Mouse (Mus musculus) intestine, embryonic 14.5 days (tissue): Measurements from ENCODE around the gene N4bp3. TPM values are rescaled to one million over a fixed set of nuclear protein-coding genes. Genes with fewer than 3 reads are reported as not detected.

Experiments
- ATAC-seq: fragments of 200-750 bp; cut with Nextera tagmentation; replicated peaks from 2 replicates; pipeline ENCODE4 v1.8.0; 2017; ENCODE audit warnings: low read depth, moderate number of reproducible peaks, moderate TSS enrichment, moderate library complexity; ENCODE audit not compliant: low FRiP score, low TSS enrichment
- DNase-seq: peaks from one replicate; pipeline ENCODE4 v3.0.0-alpha.2; 2018; ENCODE audit warnings: low spot score
- H3K27ac ChIP-seq: fragments of 300-500 bp; sonication (generic); 2 replicates; pipeline ENCODE4 v1.5.1; 2014; ENCODE audit warnings: low read depth, mild to moderate bottlenecking, control low read depth
- H3K27me3 ChIP-seq: fragments of 300-500 bp; sonication (generic); replicated peaks from 2 replicates; pipeline ENCODE4 v1.6.1; 2014; ENCODE audit warnings: low read length, control low read depth; ENCODE audit not compliant: control insufficient read depth, insufficient read depth
- H3K36me3 ChIP-seq: fragments of 300-500 bp; sonication (generic); 2 replicates; pipeline ENCODE4 v1.6.1; 2014; ENCODE audit warnings: low read length, control low read depth; ENCODE audit not compliant: control insufficient read depth, insufficient read depth
- H3K4me1 ChIP-seq: fragments of 300-500 bp; sonication (generic); replicated peaks from 2 replicates; pipeline ENCODE4 v1.6.1; 2014; ENCODE audit warnings: low read length, control low read depth, mixed read lengths; ENCODE audit not compliant: control insufficient read depth, insufficient read depth
- H3K4me2 ChIP-seq: fragments of 300-500 bp; sonication (generic); 2 replicates; pipeline ENCODE4 v1.6.1; 2014; ENCODE audit warnings: low read length
- H3K4me3 ChIP-seq: fragments of 300-500 bp; sonication (generic); 2 replicates; pipeline ENCODE4 v1.5.1; 2014; ENCODE audit warnings: low read depth, low read length, control low read depth, mixed read lengths
- H3K9ac ChIP-seq: fragments of 300-500 bp; sonication (generic); 2 replicates; pipeline ENCODE4 v1.6.1; 2014; ENCODE audit warnings: mild to moderate bottlenecking, low read length
- H3K9me3 ChIP-seq: fragments of 300-500 bp; sonication (generic); 2 replicates; pipeline ENCODE4 v1.6.1; 2016; ENCODE audit warnings: low read length, control low read depth; ENCODE audit not compliant: control insufficient read depth
- WGBS: fragments of 180-500 bp; shearing (Covaris S2); extraction: QIAGEN DNeasy Blood & Tissue Kit; methylation state at CpG from one replicate; pipeline ENCODE4 v1.1.7; 2014; 5-methylcytosine and 5-hydroxymethylcytosine counted together
- polyA plus RNA-seq: library from polyadenylated mRNA; unstranded; fragments of >200 nt; fragmentation: Nextera tagmentation; extraction: Ambion mirVana; gene quantifications from 2 replicates; pipeline ENCODE4 v1.2.1, GENCODE M21; 2014

The N4bp3 gene
- polyA plus RNA-seq, 1 experiment from 2014 or later, result 17.3 TPM

GRCm38 (mm10) chr11:51593368-51593767 lies 57.3 kb downstream of the N4bp3 start:
- Histone ChIP-seq H3K4me1 (no peaks in the 10 kb centered on the region), H3K36me3 (peaks cover 92% of the 10 kb centered on the region), H3K27me3 (no peaks in the 10 kb centered on the region), H3K9ac (no peak overlapping the region), H3K4me3 (no peak overlapping the region), H3K9me3 (no peaks in the 10 kb centered on the region), H3K27ac (no peak overlapping the region), H3K4me2 (no peak overlapping the region)
- DNase-seq (no peak), ATAC-seq (no peak)
- WGBS, result 86% methylated on average over 4 of the region's 4 CpGs

Other genes starting within 250 kb of the N4bp3 start
- 21.5 and 22.8 TPM in 2 replicates for gene Phykpl, start 66.1 kb downstream of the N4bp3 start, polyA plus RNA-seq
- gene Hnrnpab, start 44.0 kb downstream of the N4bp3 start, polyA plus RNA-seq, result 494 and 527 TPM in 2 replicates
- gene Nhp2, start 31.1 kb downstream of the N4bp3 start, polyA plus RNA-seq, result 221 and 226 TPM in 2 replicates
- 42.7 and 44.0 TPM in 2 replicates for gene Rmnd5b, start 14.9 kb downstream of the N4bp3 start, polyA plus RNA-seq
- gene D930048N14Rik, start 112 bp upstream of the N4bp3 start, polyA plus RNA-seq, result 3.9 and 4.8 TPM in 2 replicates
- 81.9 and 86.6 TPM in 2 replicates for gene 0610009B22Rik, start 38.0 kb upstream of the N4bp3 start, polyA plus RNA-seq
- 17.0 and 19.2 TPM in 2 replicates for gene Sec24a, start 112.8 kb upstream of the N4bp3 start, polyA plus RNA-seq
- gene Sar1b, start 112.8 kb upstream of the N4bp3 start, polyA plus RNA-seq, result 119 and 123 TPM in 2 replicates
- gene Jade2, start 206.8 kb upstream of the N4bp3 start, polyA plus RNA-seq, result 0.82 and 0.95 TPM in 2 replicates